Comparison of ENCODE assay signal across 8 mouse cellular contexts in the genomic region with DNA sequence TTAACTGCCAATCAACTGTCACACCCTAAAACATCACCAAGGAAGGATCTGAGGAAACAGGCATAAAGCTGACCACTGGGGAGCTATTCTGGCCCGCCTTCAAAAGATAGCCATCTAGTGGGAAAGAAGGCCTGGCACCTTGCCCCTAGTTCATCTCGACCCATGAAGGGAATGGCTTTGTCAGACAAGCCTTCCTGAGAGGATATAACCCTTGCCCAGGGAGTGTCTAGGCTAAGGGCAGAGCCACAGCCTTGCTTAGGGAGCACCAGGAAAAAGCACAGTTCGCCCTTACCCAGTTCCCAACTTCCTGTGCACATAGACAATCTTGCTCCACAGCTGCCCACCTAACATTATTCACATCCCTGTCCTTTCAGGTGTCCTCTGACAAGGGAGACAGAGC. TPM values are rescaled to one million over a fixed set of nuclear protein-coding genes. Genes with fewer than 3 reads are reported as not detected.
DNase-seq lines count a peak whose midpoint lies in the region; ATAC-seq and TF ChIP-seq lines count a peak whose summit lies in the region.

No protein-coding gene starts in this region.

- no peaks in the 10 kb centered on the region for H3K9me3 ChIP-seq in embryonic facial prominence, embryonic 11.5 days (replicated peaks; ENCODE audit: control insufficient read depth, low read length)

- DNase-seq in left cerebral cortex, adult 2 months (ENCODE audit: extremely low spot score in 1 of 2, low spot score in 2 of 2), result no peak
- no peak for DNase-seq in left cerebral cortex, postnatal 36 days (ENCODE audit: low spot score in 2 of 2)
- DNase-seq in embryonic facial prominence, embryonic 11.5 days (ENCODE audit: low spot score), result no peak
- DNase-seq in kidney, adult 18-20 months, result peak; percentile 49
- DNase-seq in lung, postnatal 14 days, result peak; percentile 52
- DNase-seq in adrenal gland, adult 2 months, result no peak
- DNase-seq in urinary bladder, postnatal 36 days (ENCODE audit: low spot score in 2 of 2), result no peak
- no peak for DNase-seq in gastrocnemius, postnatal 14 days

- peaks cover 4% of the 10 kb centered on the region; the same call in 1 of the 2 replicates for H3K4me1 ChIP-seq in embryonic facial prominence, embryonic 11.5 days (ENCODE audit: control insufficient read depth, insufficient read depth, low read length)

- H3K9ac ChIP-seq in embryonic facial prominence, embryonic 11.5 days (replicated peaks; ENCODE audit: low read length), result peak overlapping the region; percentile 90

- peak overlapping the region; percentile 57 for H3K4me3 ChIP-seq in left cerebral cortex, adult 2 months
- H3K4me3 ChIP-seq in embryonic facial prominence, embryonic 11.5 days (ENCODE audit: low read depth, low read length), result peak overlapping the region; percentile 69

- no peak for TF ChIP-seq CTCF in left cerebral cortex, adult 2 months (IDR thresholded peaks at IDR 0.05)

- no peak for ATAC-seq in embryonic facial prominence, embryonic 11.5 days (replicated peaks; ENCODE audit: insufficient number of reproducible peaks, low FRiP score, low TSS enrichment, low read depth)

- 0 out of 2 replicates have a peak, but pooled peaks cover 2% of the 10 kb centered on the region for H3K36me3 ChIP-seq in embryonic facial prominence, embryonic 11.5 days (replicated peaks; ENCODE audit: control insufficient read depth, insufficient read depth, low read depth, low read length)

- intact Hi-C loops in left cerebral cortex, adult 2 months (cut with DNase I), result no loop called here
- intact Hi-C loops in left cerebral cortex, postnatal 36 days (cut with DNase I), result no loop called here
- intact Hi-C loops in gastrocnemius, postnatal 14 days (cut with DNase I; ENCODE audit: low total_unique reads), result no loop called here

- WGBS in embryonic facial prominence, embryonic 11.5 days, result 63% methylated on average over 3 of the region's 3 CpGs

- H3K4me2 ChIP-seq in embryonic facial prominence, embryonic 11.5 days (ENCODE audit: low read depth, low read length), result peak overlapping the region; percentile 66

- no peaks in the 10 kb centered on the region for H3K27me3 ChIP-seq in embryonic facial prominence, embryonic 11.5 days (ENCODE audit: control insufficient read depth, insufficient read depth, low read length)

- no peak overlapping the region; the same call in 1 of the 2 replicates for H3K27ac ChIP-seq in left cerebral cortex, adult 2 months
- H3K27ac ChIP-seq in embryonic facial prominence, embryonic 11.5 days (replicated peaks; ENCODE audit: low read depth, low read length), result no peak overlapping the region

RNA-seq across cellular contexts. Expression of a gene that starts 1.0 kb away (rescaled TPM):
- 10 to 100 TPM; 17.9 to 18.0 TPM for total RNA-seq in left cerebral cortex, adult 2 months (2021)
- total RNA-seq in left cerebral cortex, postnatal 36 days (2021), result 10 to 100 TPM; 15.7 to 19.8 TPM
- 9.8 and 11.3 TPM in 2 replicates for polyA plus RNA-seq in embryonic facial prominence, embryonic 11.5 days (2014; fragmentation: Nextera tagmentation; extraction: Ambion mirVana)
- 10 to 100 TPM; 14.4 to 18.2 TPM for total RNA-seq in adrenal gland, adult 2 months (2021)
- polyA plus RNA-seq in adrenal gland, adult 2 months (2012; rRNA removed), result 60.2 and 62.7 TPM in 2 replicates
- total RNA-seq in gastrocnemius, postnatal 14 days (2021), result 1 to 10 TPM; 5.8 to 7.1 TPM

RNA-seq across cellular contexts. Expression of a gene that starts 22.2 kb away (rescaled TPM):
- not detected for total RNA-seq in left cerebral cortex, adult 2 months (2021)
- total RNA-seq in left cerebral cortex, postnatal 36 days (2021), result not detected
- polyA plus RNA-seq in embryonic facial prominence, embryonic 11.5 days (2014; fragmentation: Nextera tagmentation; extraction: Ambion mirVana), result 0.14 TPM in 1 of 2 replicates, not detected in the other
- under 1 TPM; 0.23 to 0.31 TPM for total RNA-seq in adrenal gland, adult 2 months (2021)
- polyA plus RNA-seq in adrenal gland, adult 2 months (2012; rRNA removed), result 2.4 and 2.5 TPM in 2 replicates
- under 1 TPM in 1 of 2 experiments, not detected in 1; 0.10 TPM for total RNA-seq in gastrocnemius, postnatal 14 days (2021)

RNA-seq across cellular contexts. Expression of a gene that starts 37.0 kb away (rescaled TPM):
- 10 to 100 TPM; 27.1 to 30.0 TPM for total RNA-seq in left cerebral cortex, adult 2 months (2021)
- total RNA-seq in left cerebral cortex, postnatal 36 days (2021), result 10 to 100 TPM; 17.9 to 32.4 TPM
- polyA plus RNA-seq in embryonic facial prominence, embryonic 11.5 days (2014; fragmentation: Nextera tagmentation; extraction: Ambion mirVana), result 7.5 and 8.2 TPM in 2 replicates
- total RNA-seq in adrenal gland, adult 2 months (2021), result 10 to 100 TPM; 17.1 to 19.9 TPM
- polyA plus RNA-seq in adrenal gland, adult 2 months (2012; rRNA removed), result 34.5 and 36.6 TPM in 2 replicates
- total RNA-seq in gastrocnemius, postnatal 14 days (2021), result 1 to 10 TPM; 5.2 to 5.9 TPM

RNA-seq across cellular contexts. Expression of a gene that starts 38.7 kb away (rescaled TPM):
- total RNA-seq in left cerebral cortex, adult 2 months (2021), result 1 to 10 TPM; 2.8 to 3.5 TPM
- total RNA-seq in left cerebral cortex, postnatal 36 days (2021), result 1 to 10 TPM; 4.1 to 4.4 TPM
- polyA plus RNA-seq in embryonic facial prominence, embryonic 11.5 days (2014; fragmentation: Nextera tagmentation; extraction: Ambion mirVana), result 1.2 and 2.0 TPM in 2 replicates
- 1 to 10 TPM; 1.6 to 4.1 TPM for total RNA-seq in adrenal gland, adult 2 months (2021)
- polyA plus RNA-seq in adrenal gland, adult 2 months (2012; rRNA removed), result 0.36 and 0.55 TPM in 2 replicates
- total RNA-seq in gastrocnemius, postnatal 14 days (2021), result 1 to 10 TPM; 2.6 TPM

RNA-seq across cellular contexts. Expression of a gene that starts 44.1 kb away (rescaled TPM):
- 10 to 100 TPM; 49.9 to 52.2 TPM for total RNA-seq in left cerebral cortex, adult 2 months (2021)
- total RNA-seq in left cerebral cortex, postnatal 36 days (2021), result 10 to 100 TPM; 51.1 to 53.6 TPM
- 9.5 and 10.0 TPM in 2 replicates for polyA plus RNA-seq in embryonic facial prominence, embryonic 11.5 days (2014; fragmentation: Nextera tagmentation; extraction: Ambion mirVana)
- 10 to 100 TPM; 28.5 to 39.0 TPM for total RNA-seq in adrenal gland, adult 2 months (2021)
- polyA plus RNA-seq in adrenal gland, adult 2 months (2012; rRNA removed), result 35.8 and 37.1 TPM in 2 replicates
- total RNA-seq in gastrocnemius, postnatal 14 days (2021), result 10 to 100 TPM; 12.1 to 12.6 TPM

Comparison
In these comparisons a context has a peak if more than half of its experiments do, and no peak if none do; other contexts are left out.
1. DNase-seq: peak in kidney, adult 18-20 months (single experiment) and lung, postnatal 14 days (single experiment); none in left cerebral cortex, adult 2 months (0 of 2), left cerebral cortex, postnatal 36 days (0 of 2), embryonic facial prominence, embryonic 11.5 days (single experiment), adrenal gland, adult 2 months (single experiment), urinary bladder, postnatal 36 days (0 of 2) and gastrocnemius, postnatal 14 days (single experiment).